Mouse (Mus musculus): ENCODE results near the gene Ccl20.

- TF ChIP-seq CTCF (IDR thresholded peaks at IDR 0.05; ENCODE audit: low read depth) (no peak), EP300 (IDR thresholded peaks at IDR 0.05; ENCODE audit: low read depth) (no peak)
These were observed 43.0 kb downstream of the Ccl20 start, which contains the start of gene Daw1 for GRCm38 (mm10) chr1:83159603-83160002.

All from heart, postnatal 0 days (tissue).